Mouse (Mus musculus) inflammation-experienced regulatory T-cells, adult 6 months (primary cell): ENCODE data around the gene Pkd1l3. TPM values are rescaled to one million over a fixed set of nuclear protein-coding genes. Genes with fewer than 3 reads are reported as not detected.

ENCODE experiments used
- ATAC-seq: one replicate; pipeline ENCODE4 v1.8.0; 2017
- polyA plus RNA-seq, 3 experiments: library from polyadenylated mRNA; unstranded; fragments of 100-300 nt; shearing (Covaris generic); gene quantifications; one replicate each; pipeline ENCODE4 v1.2.1; 2017

Pkd1l3 gene
- polyA plus RNA-seq: 1 to 10 TPM in 2 of 3 experiments, under 1 TPM in 1; 0.75 to 2.5 (median 1.6) TPM

- ATAC-seq: peak; percentile 75
Measured at GRCm38 (mm10) chr8:109614243-109615210, at the start of gene Pkd1l3. Gene Pkd1l3 (plus strand): TSS chr8:109614517.

GRCm38 (mm10) chr8:109564766-109565165, 49.6 kb upstream of the Pkd1l3 start:
- no peak for ATAC-seq

- peak; percentile 98 for ATAC-seq
Measured at GRCm38 (mm10) chr8:109565498-109566333, 48.6 kb upstream of the Pkd1l3 start, which contains the start of the genes Dhx38 and Txnl4b. Gene Dhx38 (minus strand): TSS chr8:109565861. Gene Txnl4b (plus strand): TSS chr8:109565892.

GRCm38 (mm10) chr8:109571139-109571538, 43.2 kb upstream of the Pkd1l3 start:
- no peak for ATAC-seq

GRCm38 (mm10) chr8:109576311-109576710, 38.0 kb upstream of the Pkd1l3 start:
- ATAC-seq: no peak

GRCm38 (mm10) chr8:109578900-109579301, 35.4 kb upstream of the Pkd1l3 start, which contains the start of gene Hp:
Gene Hp (minus strand): TSS chr8:109579172.
- no peak for ATAC-seq

- ATAC-seq: no peak
Measured at GRCm38 (mm10) chr8:109584293-109584692, 30.0 kb upstream of the Pkd1l3 start.

GRCm38 (mm10) chr8:109584830-109585229, 29.5 kb upstream of the Pkd1l3 start:
- ATAC-seq: no peak

GRCm38 (mm10) chr8:109585652-109586051, 28.7 kb upstream of the Pkd1l3 start:
- no peak for ATAC-seq

GRCm38 (mm10) chr8:109586972-109587504, 27.3 kb upstream of the Pkd1l3 start:
- ATAC-seq: no peak

- ATAC-seq: no peak
Measured at GRCm38 (mm10) chr8:109590901-109591300, 23.4 kb upstream of the Pkd1l3 start.

- ATAC-seq: no peak
Measured at GRCm38 (mm10) chr8:109591367-109591766, 22.9 kb upstream of the Pkd1l3 start.

- ATAC-seq: no peak
Measured at GRCm38 (mm10) chr8:109592164-109592563, 22.2 kb upstream of the Pkd1l3 start.

GRCm38 (mm10) chr8:109593117-109593788, 21.1 kb upstream of the Pkd1l3 start:
- ATAC-seq: peak; percentile 50

- ATAC-seq: peak; percentile 76
Measured at GRCm38 (mm10) chr8:109595854-109596253, 18.5 kb upstream of the Pkd1l3 start.

GRCm38 (mm10) chr8:109606725-109607124, 7.6 kb upstream of the Pkd1l3 start:
- ATAC-seq: no peak

- ATAC-seq: no peak
Measured at GRCm38 (mm10) chr8:109607650-109608049, 6.7 kb upstream of the Pkd1l3 start.

GRCm38 (mm10) chr8:109608271-109609152, 5.8 kb upstream of the Pkd1l3 start, which contains the start of gene Dhodh:
Gene Dhodh (minus strand): TSS chr8:109608673.
- ATAC-seq: peak; percentile 96

- no peak for ATAC-seq
Measured at GRCm38 (mm10) chr8:109609153-109609502, 5.2 kb upstream of the Pkd1l3 start.

GRCm38 (mm10) chr8:109615569-109615968, 1.3 kb downstream of the Pkd1l3 start:
- no peak for ATAC-seq

- no peak for ATAC-seq
Measured at GRCm38 (mm10) chr8:109628638-109629037, 14.3 kb downstream of the Pkd1l3 start.
